Mouse (Mus musculus) gastrocnemius, postnatal 25 days (tissue): Measurements from ENCODE around the gene Prtg. TPM values are rescaled to one million over a fixed set of nuclear protein-coding genes. Genes with fewer than 3 reads are reported as not detected.

Experiments used
- DNase-seq: peaks from one replicate; pipeline ENCODE4 v3.0.0; 2022
- total RNA-seq, 2 experiments: library from RNA; stranded (reverse); gene quantifications; 1 replicate in 1 of 2; 2 replicates in 1 of 2; pipeline ENCODE4 v1.2.3; 2021

Gene Prtg
- total RNA-seq, 2 experiments from 2014 or later: 0.13 to 0.18 TPM

DNA sequence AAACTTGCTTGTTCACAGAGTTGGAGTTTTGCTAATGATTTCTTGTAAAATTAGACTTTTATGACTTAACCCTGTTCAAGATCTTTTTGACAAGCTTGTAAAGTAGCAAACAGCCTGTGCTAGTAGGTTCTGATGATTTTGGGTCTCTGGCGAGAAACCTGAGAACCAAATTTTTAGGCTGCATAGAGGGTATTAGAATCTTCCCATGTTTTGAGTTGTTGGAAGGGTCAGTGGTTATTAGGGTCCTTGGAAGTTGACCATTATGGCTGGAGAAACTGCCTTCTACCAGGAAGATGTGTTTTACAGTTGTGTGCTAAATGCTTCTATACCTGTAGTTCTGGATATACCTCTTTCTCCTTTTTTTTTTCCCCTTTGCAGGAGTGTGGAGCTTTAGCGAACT, 2.4 kb downstream of the Prtg start:
- no peak for DNase-seq

GRCm38 (mm10) chr9:72810607-72811006, 3.9 kb downstream of the Prtg start:
- no peak for DNase-seq

GRCm38 (mm10) chr9:72812091-72812490, 5.4 kb downstream of the Prtg start:
- no peak for DNase-seq

- no peak for DNase-seq
Observed at GRCm38 (mm10) chr9:72812594-72813570, 6.2 kb downstream of the Prtg start.

- DNase-seq: no peak
Observed at GRCm38 (mm10) chr9:72825511-72825910, 18.8 kb downstream of the Prtg start.

DNA sequence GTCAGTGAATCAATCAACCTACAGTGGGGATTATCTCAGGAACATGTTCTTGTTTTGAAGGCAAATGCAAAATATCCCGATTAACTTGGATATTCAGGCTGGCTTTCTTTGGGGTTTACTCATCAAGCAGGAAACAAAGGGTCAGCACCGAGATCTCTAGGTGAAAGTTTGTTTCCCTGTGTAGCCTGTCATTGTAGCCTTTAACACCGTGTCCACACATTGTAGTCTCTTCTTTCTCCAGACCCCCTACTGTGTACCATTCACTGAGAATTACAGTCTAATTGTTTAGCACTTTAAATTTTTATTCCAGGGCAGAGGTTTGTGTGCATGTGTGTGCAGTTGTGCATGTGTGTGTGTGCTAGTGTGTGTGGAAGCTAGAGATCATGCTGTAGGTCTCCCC, 19.3 kb downstream of the Prtg start:
- no peak for DNase-seq

GRCm38 (mm10) chr9:72828616-72829257, 22.1 kb downstream of the Prtg start:
- DNase-seq: no peak

GRCm38 (mm10) chr9:72833992-72834696, 27.5 kb downstream of the Prtg start:
- DNase-seq: no peak

- DNase-seq: no peak
Observed at GRCm38 (mm10) chr9:72835007-72835406, 28.3 kb downstream of the Prtg start.

- DNase-seq: no peak
Observed at GRCm38 (mm10) chr9:72836708-72837495, 30.2 kb downstream of the Prtg start.

DNA sequence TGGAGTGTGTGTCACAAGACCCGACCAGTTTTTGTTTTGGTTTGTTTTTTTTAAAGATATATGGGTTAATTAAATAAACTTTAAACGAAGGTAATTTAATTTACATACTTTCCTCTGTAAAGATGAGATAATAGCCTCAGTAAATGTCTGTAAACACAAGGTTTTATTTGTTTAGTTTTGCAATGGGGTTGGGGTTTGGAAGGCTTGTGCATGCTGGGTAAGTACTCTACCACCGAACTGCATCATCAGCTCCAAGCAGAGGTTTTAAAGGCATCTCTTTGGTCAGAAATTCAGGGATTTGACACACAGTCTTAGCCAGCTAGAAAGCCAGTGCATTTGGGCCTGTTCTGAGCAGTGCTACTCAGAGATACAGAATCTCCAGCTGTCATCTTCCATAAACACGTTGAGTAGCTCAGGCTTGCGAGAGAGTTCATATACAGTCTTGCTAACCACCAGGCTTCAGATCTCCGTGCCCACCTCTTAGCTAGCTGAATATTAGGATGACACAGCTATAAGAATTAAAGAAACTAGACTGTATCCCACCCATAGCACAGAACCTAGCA, 31.0 kb downstream of the Prtg start:
- DNase-seq: no peak

DNA sequence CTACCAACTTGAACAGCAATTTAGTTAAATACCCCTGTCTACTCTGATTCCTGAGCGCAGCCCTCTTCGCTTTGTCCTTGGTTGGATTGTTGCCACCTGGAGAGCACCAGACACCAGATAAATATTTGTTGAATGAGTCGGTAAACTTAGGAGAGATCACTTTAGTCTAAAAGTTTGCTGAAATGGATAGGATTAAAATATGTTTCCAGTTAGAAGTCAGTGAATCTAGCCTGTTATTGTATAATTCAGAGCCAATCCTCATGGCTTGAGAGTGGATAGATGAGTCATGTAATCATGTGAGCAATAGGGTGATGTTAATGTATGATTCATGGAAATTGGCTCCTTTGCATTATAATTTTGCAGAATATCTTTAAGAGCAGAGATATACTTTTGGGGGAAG, 31.6 kb downstream of the Prtg start:
- no peak for DNase-seq

DNA sequence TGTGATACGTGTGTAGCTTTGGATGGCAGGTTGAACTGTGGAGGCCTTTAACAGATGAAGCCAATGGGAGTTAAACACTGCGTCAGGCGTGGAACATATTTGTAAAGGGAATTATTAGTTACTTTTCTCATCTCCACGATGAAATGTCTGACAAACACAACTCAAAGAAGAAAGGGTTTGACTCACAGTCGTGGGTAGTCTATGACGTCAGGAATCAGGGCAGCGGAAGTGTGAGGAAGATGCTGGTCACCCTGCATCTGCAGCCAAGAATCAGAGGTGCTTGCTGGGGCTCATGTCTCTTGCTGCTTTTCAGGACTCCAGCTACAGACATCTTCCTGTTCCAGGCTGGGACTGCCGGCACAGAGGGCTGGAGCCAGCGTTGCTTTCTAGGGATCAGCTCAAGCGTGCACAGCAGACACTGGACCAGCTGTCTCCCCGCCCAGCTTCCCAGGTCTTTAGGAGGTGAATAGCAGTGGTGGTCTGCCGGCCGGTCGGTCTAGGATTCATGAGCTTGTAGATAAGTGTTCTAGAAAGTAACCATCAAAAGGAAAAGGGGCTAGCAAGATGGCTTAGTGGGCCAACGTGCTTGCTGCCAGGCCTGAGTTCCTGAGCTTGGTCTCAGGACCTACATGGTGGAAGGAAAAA, 32.8 kb downstream of the Prtg start:
- DNase-seq: no peak

DNA sequence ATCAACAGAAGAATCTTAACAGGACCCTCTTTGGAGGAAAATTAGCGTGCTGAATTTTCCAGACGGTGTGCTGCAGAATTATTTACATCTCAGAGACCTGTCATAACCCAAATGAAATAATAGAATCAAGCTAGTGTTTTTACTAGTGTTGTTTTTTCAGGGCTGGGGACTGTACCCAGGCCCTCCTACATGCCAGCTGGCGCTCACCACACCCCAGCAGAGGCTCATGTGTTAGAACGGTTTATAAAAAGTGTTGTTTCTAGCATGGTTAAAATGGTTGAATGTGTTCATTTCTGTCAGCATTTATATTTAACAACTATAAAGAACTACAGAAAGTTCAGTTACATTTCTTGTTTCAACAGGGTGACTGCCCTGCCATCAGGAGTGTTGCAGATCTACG, 37.8 kb downstream of the Prtg start:
- DNase-seq: no peak

GRCm38 (mm10) chr9:72846160-72846559, 39.5 kb downstream of the Prtg start:
- no peak for DNase-seq

DNA sequence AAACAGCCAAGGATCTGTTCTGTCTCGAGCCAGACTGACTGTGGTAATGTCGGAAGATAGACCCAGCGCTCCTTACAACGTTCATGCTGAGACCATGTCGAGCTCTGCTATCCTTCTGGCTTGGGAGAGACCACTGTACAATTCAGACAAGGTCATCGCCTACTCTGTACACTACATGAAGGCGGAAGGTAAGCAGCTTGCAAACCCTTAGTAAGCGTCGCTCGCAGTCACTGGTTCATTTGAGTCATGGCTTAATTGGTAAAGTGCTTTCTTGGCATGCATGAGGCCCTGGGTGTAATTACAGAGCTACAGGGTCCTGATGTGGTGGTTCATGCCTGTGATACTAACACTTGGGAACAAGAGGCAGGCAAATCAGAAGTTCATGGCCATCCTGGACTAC, 44.9 kb downstream of the Prtg start:
- DNase-seq: no peak

DNA sequence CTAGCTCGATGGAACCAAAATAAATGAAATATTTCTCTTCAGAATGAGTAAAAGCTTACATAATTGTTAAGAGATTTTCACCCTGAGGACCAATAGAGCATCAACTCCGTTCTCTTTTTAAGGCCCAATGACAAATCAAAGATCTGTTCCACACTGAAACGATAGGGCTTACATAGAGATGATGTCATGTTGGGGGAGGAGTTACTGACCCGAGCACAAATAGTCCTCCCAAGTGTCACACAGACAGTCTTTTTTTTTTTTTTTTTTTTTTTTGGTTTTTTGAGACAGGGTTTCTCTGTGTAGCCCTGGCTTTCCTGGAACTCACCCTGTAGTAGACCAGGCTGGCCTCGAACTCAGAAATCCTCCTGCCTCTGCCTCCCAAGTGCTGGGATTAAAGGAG, 45.3 kb downstream of the Prtg start:
- DNase-seq: no peak

DNA sequence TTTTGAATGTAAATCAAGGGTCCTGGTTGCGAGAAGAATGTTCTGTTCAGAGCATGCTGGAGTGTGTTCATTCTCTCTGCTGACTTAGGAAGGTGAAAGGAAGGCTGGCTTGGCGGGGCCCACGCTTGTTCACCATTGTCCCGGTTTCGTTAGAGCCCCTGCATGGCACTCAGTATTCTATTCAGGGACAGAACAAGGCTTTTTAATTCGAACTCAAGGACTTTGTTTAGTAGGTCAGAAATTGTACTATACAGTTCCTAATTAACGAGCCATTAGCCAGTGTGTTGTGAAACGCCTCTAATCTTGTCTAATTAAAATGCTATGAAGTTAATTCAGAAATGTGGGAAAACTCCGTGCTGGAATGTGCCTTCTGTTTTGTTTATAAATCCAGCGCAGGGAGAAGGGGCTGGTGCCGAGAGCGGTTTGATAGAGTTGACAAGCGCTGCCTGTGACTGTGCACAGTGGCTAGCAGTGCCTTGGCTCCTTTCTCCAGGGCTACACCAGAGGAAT, 47.1 kb downstream of the Prtg start:
- no peak for DNase-seq

GRCm38 (mm10) chr9:72856721-72857120, 50.0 kb downstream of the Prtg start:
- no peak for DNase-seq

GRCm38 (mm10) chr9:72860764-72861163, 54.1 kb downstream of the Prtg start:
- DNase-seq: no peak

DNA sequence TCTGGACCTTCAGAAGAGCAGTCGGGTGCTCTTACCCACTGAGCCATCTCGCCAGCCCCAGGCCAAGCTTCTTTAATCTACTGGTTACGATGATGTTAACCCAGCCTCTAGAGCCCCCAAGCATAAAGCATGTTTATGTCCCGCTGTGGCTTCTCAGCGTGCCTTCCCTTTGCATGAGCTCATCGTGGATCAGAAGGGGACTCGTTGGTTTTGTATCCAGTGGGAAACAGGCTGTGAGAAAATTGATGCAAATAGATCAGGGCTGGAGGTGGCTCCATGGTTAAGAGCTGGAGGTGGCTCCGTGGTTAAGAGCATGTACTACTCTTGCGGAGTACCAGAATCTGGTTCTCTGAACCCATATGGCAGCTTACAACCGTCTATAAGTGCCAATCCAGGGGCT, 54.6 kb downstream of the Prtg start:
- no peak for DNase-seq
